Mouse (Mus musculus) heart, embryonic 15.5 days (tissue): ENCODE results near the gene Pdyn. TPM values are rescaled to one million over a fixed set of nuclear protein-coding genes. Genes with fewer than 3 reads are reported as not detected.

Experiments
- ATAC-seq: fragments of 200-750 bp; cut with Nextera tagmentation; replicated peaks from 2 replicates; pipeline ENCODE4 v1.8.0; 2017; ENCODE audit warnings: low read depth, moderate TSS enrichment; ENCODE audit not compliant: insufficient number of reproducible peaks, insufficient read depth, low FRiP score
- H3K27ac ChIP-seq: fragments of 300-500 bp; sonication (generic); 2 replicates; pipeline ENCODE4 v1.5.1; 2015; ENCODE audit warnings: mild to moderate bottlenecking, inconsistent platforms
- H3K27me3 ChIP-seq: fragments of 300-500 bp; sonication (generic); 2 replicates; pipeline ENCODE4 v1.6.1; 2015; ENCODE audit warnings: inconsistent platforms
- H3K36me3 ChIP-seq: fragments of 300-500 bp; sonication (generic); 2 replicates; pipeline ENCODE4 v1.6.1; 2015; ENCODE audit warnings: mild to moderate bottlenecking, inconsistent platforms
- H3K4me1 ChIP-seq: fragments of 300-500 bp; sonication (generic); replicated peaks from 2 replicates; pipeline ENCODE4 v1.6.1; 2015; ENCODE audit warnings: inconsistent platforms
- H3K4me2 ChIP-seq: fragments of 300-500 bp; sonication (generic); 2 replicates; pipeline ENCODE4 v1.6.1; 2015; ENCODE audit warnings: inconsistent platforms, mild to moderate bottlenecking, moderate library complexity
- H3K4me3 ChIP-seq: fragments of 300-500 bp; sonication (generic); 2 replicates; pipeline ENCODE4 v1.5.1; 2015; ENCODE audit warnings: mild to moderate bottlenecking, inconsistent platforms
- H3K9ac ChIP-seq: fragments of 300-500 bp; sonication (generic); 2 replicates; pipeline ENCODE4 v1.6.1; 2015; ENCODE audit warnings: mild to moderate bottlenecking, inconsistent platforms
- H3K9me3 ChIP-seq: fragments of 300-500 bp; sonication (generic); replicated peaks from 2 replicates; pipeline ENCODE4 v1.6.1; 2016; ENCODE audit warnings: inconsistent platforms
- WGBS: fragments of 180-500 bp; shearing (Covaris S2); methylation state at CpG from one replicate; pipeline ENCODE4 v1.1.7; 2015; ENCODE audit warnings: mixed read lengths; 5-methylcytosine and 5-hydroxymethylcytosine counted together
- polyA plus RNA-seq: library from polyadenylated mRNA; unstranded; fragments of >200 nt; fragmentation: Nextera tagmentation; extraction: Ambion mirVana; gene quantifications from 2 replicates; pipeline ENCODE4 v1.2.1, GENCODE M21; 2015

Pdyn gene
- polyA plus RNA-seq, 1 experiment from 2014 or later: 0.13 TPM

GRCm38 (mm10) chr2:129688036-129688625 is 11.5 kb downstream of the Pdyn start:
- H3K4me1 ChIP-seq: peaks cover 6% of the 10 kb centered on the region; the same call in 1 of the 2 replicates
- no peak overlapping the region for H3K4me2 ChIP-seq
- no peak for ATAC-seq
- H3K4me3 ChIP-seq: no peak overlapping the region
- H3K27me3 ChIP-seq: peaks cover 11% of the 10 kb centered on the region
- no peaks in the 10 kb centered on the region for H3K36me3 ChIP-seq
- H3K27ac ChIP-seq: no peak overlapping the region
- no peak overlapping the region for H3K9ac ChIP-seq
- WGBS: 88% methylated on average over 28 of the region's 28 CpGs
- H3K9me3 ChIP-seq: no peaks in the 10 kb centered on the region

- H3K27ac ChIP-seq: no peak overlapping the region
- no peak for ATAC-seq
- H3K4me3 ChIP-seq: no peak overlapping the region
- 51% methylated on average over 10 of the region's 10 CpGs for WGBS
- H3K4me1 ChIP-seq: peaks cover 6% of the 10 kb centered on the region; the same call in 1 of the 2 replicates
- H3K4me2 ChIP-seq: no peak overlapping the region
- H3K36me3 ChIP-seq: no peaks in the 10 kb centered on the region
- no peak overlapping the region for H3K9ac ChIP-seq
- H3K27me3 ChIP-seq: peaks cover 6% of the 10 kb centered on the region; the same call in 1 of the 2 replicates
- H3K9me3 ChIP-seq: no peaks in the 10 kb centered on the region
These were observed 12.7 kb downstream of the Pdyn start for GRCm38 (mm10) chr2:129686908-129687307.

GRCm38 (mm10) chr2:129684014-129684413 is 15.6 kb downstream of the Pdyn start:
- H3K9me3 ChIP-seq: no peaks in the 10 kb centered on the region
- no peaks in the 10 kb centered on the region for H3K36me3 ChIP-seq
- H3K27ac ChIP-seq: no peak overlapping the region
- H3K4me1 ChIP-seq: no peaks in the 10 kb centered on the region
- no peak overlapping the region for H3K4me2 ChIP-seq
- H3K4me3 ChIP-seq: no peak overlapping the region
- ATAC-seq: no peak
- 59% methylated on average over 4 of the region's 4 CpGs for WGBS
- no peak overlapping the region for H3K9ac ChIP-seq
- no peaks in the 10 kb centered on the region; the same call in 1 of the 2 replicates for H3K27me3 ChIP-seq

GRCm38 (mm10) chr2:129680236-129680635 is 19.4 kb downstream of the Pdyn start:
- ATAC-seq: no peak
- H3K4me3 ChIP-seq: no peak overlapping the region
- no peaks in the 10 kb centered on the region for H3K4me1 ChIP-seq
- H3K9ac ChIP-seq: no peak overlapping the region
- 0 out of 2 replicates have a peak, but pooled peaks cover 3% of the 10 kb centered on the region for H3K27me3 ChIP-seq
- H3K9me3 ChIP-seq: no peaks in the 10 kb centered on the region
- WGBS: 74% methylated on average over 3 of the region's 3 CpGs
- no peak overlapping the region for H3K27ac ChIP-seq
- H3K4me2 ChIP-seq: no peak overlapping the region
- no peaks in the 10 kb centered on the region for H3K36me3 ChIP-seq

GRCm38 (mm10) chr2:129679066-129679465 is 20.6 kb downstream of the Pdyn start:
- no peak overlapping the region for H3K4me2 ChIP-seq
- WGBS: 78% methylated on average over 5 of the region's 5 CpGs
- no peak overlapping the region for H3K9ac ChIP-seq
- no peak overlapping the region for H3K4me3 ChIP-seq
- no peak overlapping the region for H3K27ac ChIP-seq
- no peaks in the 10 kb centered on the region for H3K4me1 ChIP-seq
- H3K9me3 ChIP-seq: no peaks in the 10 kb centered on the region
- H3K36me3 ChIP-seq: no peaks in the 10 kb centered on the region
- H3K27me3 ChIP-seq: 0 out of 2 replicates have a peak, but pooled peaks cover 3% of the 10 kb centered on the region
- ATAC-seq: no peak

GRCm38 (mm10) chr2:129677664-129678063 is 22.0 kb downstream of the Pdyn start:
- no peak for ATAC-seq
- no peak overlapping the region for H3K4me3 ChIP-seq
- H3K9ac ChIP-seq: no peak overlapping the region
- H3K4me2 ChIP-seq: no peak overlapping the region
- H3K36me3 ChIP-seq: no peaks in the 10 kb centered on the region
- no peaks in the 10 kb centered on the region for H3K4me1 ChIP-seq
- 64% methylated on average over 2 of the region's 2 CpGs for WGBS
- H3K27me3 ChIP-seq: 0 out of 2 replicates have a peak, but pooled peaks cover 3% of the 10 kb centered on the region
- no peaks in the 10 kb centered on the region for H3K9me3 ChIP-seq
- no peak overlapping the region for H3K27ac ChIP-seq

- 0 out of 2 replicates have a peak, but pooled peaks cover 3% of the 10 kb centered on the region for H3K27me3 ChIP-seq
- H3K9me3 ChIP-seq: no peaks in the 10 kb centered on the region
- no peaks in the 10 kb centered on the region for H3K36me3 ChIP-seq
- H3K4me1 ChIP-seq: no peaks in the 10 kb centered on the region
- no peak overlapping the region for H3K4me3 ChIP-seq
- H3K9ac ChIP-seq: no peak overlapping the region
- 24% methylated on average over 13 of the region's 13 CpGs for WGBS
- H3K27ac ChIP-seq: no peak overlapping the region
- ATAC-seq: no peak
- H3K4me2 ChIP-seq: no peak overlapping the region
These were observed 24.6 kb downstream of the Pdyn start for GRCm38 (mm10) chr2:129674935-129675634.

- no peak for ATAC-seq
- no peak overlapping the region for H3K9ac ChIP-seq
- no peaks in the 10 kb centered on the region for H3K27me3 ChIP-seq
- H3K4me2 ChIP-seq: no peak overlapping the region
- H3K27ac ChIP-seq: no peak overlapping the region
- H3K9me3 ChIP-seq: no peaks in the 10 kb centered on the region
- no peaks in the 10 kb centered on the region for H3K4me1 ChIP-seq
- H3K4me3 ChIP-seq: no peak overlapping the region
- no peaks in the 10 kb centered on the region for H3K36me3 ChIP-seq
- WGBS: 59% methylated on average over 4 of the region's 4 CpGs
These were observed 27.7 kb downstream of the Pdyn start for GRCm38 (mm10) chr2:129671911-129672310.

- Histone ChIP-seq H3K4me1 (no peaks in the 10 kb centered on the region), H3K27me3 (0 out of 2 replicates have a peak, but pooled peaks cover 4% of the 10 kb centered on the region), H3K9ac (no peak overlapping the region; the same call in 1 of the 2 replicates), H3K9me3 (no peaks in the 10 kb centered on the region), H3K4me2 (no peak overlapping the region), H3K27ac (no peak overlapping the region), H3K4me3 (no peak overlapping the region), H3K36me3 (no peaks in the 10 kb centered on the region)
- WGBS: 39% methylated on average over 4 of the region's 4 CpGs
- no peak for ATAC-seq
These were observed 37.2 kb downstream of the Pdyn start for GRCm38 (mm10) chr2:129662484-129662883.

- H3K4me2 ChIP-seq: no peak overlapping the region
These were observed 39.6 kb downstream of the Pdyn start for GRCm38 (mm10) chr2:129660020-129660419.

GRCm38 (mm10) chr2:129658796-129659195 is 40.8 kb downstream of the Pdyn start:
- no peak overlapping the region for H3K27ac ChIP-seq
- H3K4me1 ChIP-seq: no peaks in the 10 kb centered on the region
- H3K36me3 ChIP-seq: no peaks in the 10 kb centered on the region
- no peak overlapping the region for H3K4me3 ChIP-seq
- H3K9me3 ChIP-seq: no peaks in the 10 kb centered on the region
- no peak overlapping the region for H3K9ac ChIP-seq
- H3K4me2 ChIP-seq: no peak overlapping the region
- H3K27me3 ChIP-seq: 0 out of 2 replicates have a peak, but pooled peaks cover 4% of the 10 kb centered on the region
- 79% methylated on average over 4 of the region's 4 CpGs for WGBS
- no peak for ATAC-seq

More at GRCm38 (mm10) chr2:129660020-129660419, 39.6 kb downstream of the Pdyn start:
- Histone ChIP-seq H3K27ac (no peak overlapping the region), H3K36me3 (no peaks in the 10 kb centered on the region), H3K4me1 (no peaks in the 10 kb centered on the region), H3K4me3 (no peak overlapping the region), H3K9me3 (no peaks in the 10 kb centered on the region), H3K9ac (no peak overlapping the region), H3K27me3 (0 out of 2 replicates have a peak, but pooled peaks cover 4% of the 10 kb centered on the region)
- ATAC-seq: no peak
- 60% methylated on average over 6 of the region's 6 CpGs for WGBS
